10 mouse cellular contexts compared by ENCODE assay signal in genomic region chr6:59426534-59426885, GRCm38 (mm10). TPM values are rescaled to one million over a fixed set of nuclear protein-coding genes. Genes with fewer than 3 reads are reported as not detected.
A peak's percentile ranks its signal among the peaks of the same experiment; 100 is the strongest.
DNase-seq lines count a peak whose midpoint lies in the region; ATAC-seq and TF ChIP-seq lines count a peak whose summit lies in the region.
"Had no signal": no experiment of that assay in that cellular context is flagged by ENCODE, and none has a peak within 500 bp of the region (broad histone marks: within the 10 kb centered on the region; RNA-seq: fewer than 3 reads in every experiment).

No protein-coding gene starts in this region.

- H3K4me3 ChIP-seq in kidney, adult 2 months (ENCODE audit: insufficient read depth, low read depth, low read length): peak overlapping the region; percentile 52; the same call in 1 of the 2 replicates
- H3K4me3 ChIP-seq in embryonic facial prominence, embryonic 10.5 days: peak overlapping the region; percentile 66
- H3K4me3 ChIP-seq in hindbrain, embryonic 15.5 days: peak overlapping the region; percentile 68
- H3K4me3 ChIP-seq in midbrain, embryonic 12.5 days: peak overlapping the region; percentile 50

- peak overlapping the region; percentile 77 for H3K9ac ChIP-seq in hindbrain, embryonic 15.5 days
- peak overlapping the region; percentile 55 for H3K9ac ChIP-seq in midbrain, embryonic 12.5 days (replicated peaks)

- H3K4me1 ChIP-seq in kidney, adult 2 months (ENCODE audit: control insufficient read depth, insufficient read depth, low read length): peaks cover 2% of the 10 kb centered on the region; the same call in 1 of the 2 replicates
- H3K4me1 ChIP-seq in embryonic facial prominence, embryonic 10.5 days: peaks cover 11% of the 10 kb centered on the region
- peaks cover 11% of the 10 kb centered on the region for H3K4me1 ChIP-seq in hindbrain, embryonic 15.5 days (replicated peaks)
- H3K4me1 ChIP-seq in midbrain, embryonic 12.5 days: peaks cover 10% of the 10 kb centered on the region; the same call in 1 of the 2 replicates

- no peak for DNase-seq in kidney, adult 2 months
- DNase-seq in kidney, postnatal 10 days: no peak
- DNase-seq in embryonic facial prominence, embryonic 10.5 days (ENCODE audit: low spot score): no peak
- no peak for DNase-seq in embryo, embryonic 9.5 days (ENCODE audit: extremely low spot score)
- DNase-seq in left cerebral cortex, adult 18-20 months (ENCODE audit: low spot score in 2 of 2): no peak
- no peak for DNase-seq in right cerebral cortex, postnatal 25 days

- no peaks in the 10 kb centered on the region for H3K27me3 ChIP-seq in kidney, adult 2 months (replicated peaks; ENCODE audit: control insufficient read depth, insufficient read depth, low read length)
- H3K27me3 ChIP-seq in embryonic facial prominence, embryonic 10.5 days (replicated peaks; ENCODE audit: low read depth, poor library complexity, severe bottlenecking): peaks cover 8% of the 10 kb centered on the region; the same call in 1 of the 2 replicates
- H3K27me3 ChIP-seq in hindbrain, embryonic 15.5 days: no peaks in the 10 kb centered on the region
- H3K27me3 ChIP-seq in midbrain, embryonic 12.5 days: no peaks in the 10 kb centered on the region

- H3K4me2 ChIP-seq in hindbrain, embryonic 15.5 days: peak overlapping the region; percentile 87
- peak overlapping the region; percentile 85 for H3K4me2 ChIP-seq in midbrain, embryonic 12.5 days (replicated peaks)

- H3K36me3 ChIP-seq in kidney, adult 2 months (ENCODE audit: control insufficient read depth, insufficient read depth, low read length): no peaks in the 10 kb centered on the region
- H3K36me3 ChIP-seq in embryonic facial prominence, embryonic 10.5 days (replicated peaks): no peaks in the 10 kb centered on the region
- no peaks in the 10 kb centered on the region for H3K36me3 ChIP-seq in hindbrain, embryonic 15.5 days
- H3K36me3 ChIP-seq in midbrain, embryonic 12.5 days: no peaks in the 10 kb centered on the region

- TF ChIP-seq POLR2A in kidney, adult 2 months (IDR thresholded peaks at IDR 0.05; ENCODE audit: low read depth, low read length): no peak

- TF ChIP-seq CTCF in kidney, adult 2 months (conservative IDR thresholded peaks at IDR 0.05; ENCODE audit: insufficient read depth, insufficient read length, low read depth, low read length): no peak

- WGBS in kidney, adult 2 months: 52% methylated on average over 3 of the region's 3 CpGs
- WGBS in embryonic facial prominence, embryonic 10.5 days: 45% methylated on average over 3 of the region's 3 CpGs
- WGBS in hindbrain, embryonic 15.5 days: 43% methylated on average over 3 of the region's 3 CpGs
- WGBS in midbrain, embryonic 12.5 days: 45% methylated on average over 3 of the region's 3 CpGs

- H3K9me3 ChIP-seq in embryonic facial prominence, embryonic 10.5 days: no peaks in the 10 kb centered on the region
- no peaks in the 10 kb centered on the region for H3K9me3 ChIP-seq in hindbrain, embryonic 15.5 days
- H3K9me3 ChIP-seq in midbrain, embryonic 12.5 days: no peaks in the 10 kb centered on the region

- ATAC-seq in hindbrain, embryonic 15.5 days (ENCODE audit: low FRiP score, low read depth): no peak
- ATAC-seq in midbrain, embryonic 12.5 days (ENCODE audit: low FRiP score, low read depth): no peak

- H3K27ac ChIP-seq in kidney, adult 2 months (ENCODE audit: insufficient read depth, low read depth, low read length): 0 out of 2 replicates have a peak overlapping the region, but pooled peaks have one; percentile 3
- peak overlapping the region; percentile 81 for H3K27ac ChIP-seq in embryonic facial prominence, embryonic 10.5 days (replicated peaks)
- peak overlapping the region; percentile 88 for H3K27ac ChIP-seq in hindbrain, embryonic 15.5 days (replicated peaks)
- H3K27ac ChIP-seq in midbrain, embryonic 12.5 days (replicated peaks): 0 out of 2 replicates have a peak overlapping the region, but pooled peaks have one; percentile 30
- H3K27ac ChIP-seq: macrophage had no signal

RNA-seq across cellular contexts. Expression of gene Gprin3, which starts 0.4 kb away (rescaled TPM):
- 0.72 TPM in 2 replicates for polyA plus RNA-seq in kidney, adult 2 months (2012; rRNA removed)
- polyA plus RNA-seq in embryonic facial prominence, embryonic 10.5 days (2016; fragmentation: Nextera tagmentation; extraction: Ambion mirVana): 0.15 and 0.16 TPM in 2 replicates
- 8.5 and 10.2 TPM in 2 replicates for polyA plus RNA-seq in hindbrain, embryonic 15.5 days (2015; fragmentation: Nextera tagmentation; extraction: Ambion mirVana)
- 0.50 and 0.54 TPM in 2 replicates for polyA plus RNA-seq in midbrain, embryonic 12.5 days (2016; fragmentation: Nextera tagmentation; extraction: Ambion mirVana)
- 1 to 10 TPM; 9.2 to 9.9 TPM for total RNA-seq in left cerebral cortex, adult 18-20 months (2021)
- total RNA-seq: MEL had no signal
- polyA plus RNA-seq: macrophage had no signal

Comparison
In these comparisons a context has a peak if more than half of its experiments do, and no peak if none do; other contexts are left out.
1. H3K27ac ChIP-seq: peak in every context shown above with its lines; median percentile 88 in hindbrain, embryonic 15.5 days; 81 in embryonic facial prominence, embryonic 10.5 days; 30 in midbrain, embryonic 12.5 days; 3 in kidney, adult 2 months.